Mouse (Mus musculus) liver, embryonic 13.5 days (tissue): Measurements from ENCODE around the gene Glmp. TPM values are rescaled to one million over a fixed set of nuclear protein-coding genes. Genes with fewer than 3 reads are reported as not detected.

Experiments
- ATAC-seq: fragments of 200-750 bp; cut with Nextera tagmentation; 2 replicates; pipeline ENCODE4 v1.8.0; 2017; ENCODE audit warnings: low read depth, mild to moderate bottlenecking, moderate number of reproducible peaks, moderate library complexity
- DNase-seq: peaks from one replicate; pipeline ENCODE4 v3.0.0; 2022
- H3K27ac ChIP-seq: fragments of 300-500 bp; sonication (generic); 2 replicates; pipeline ENCODE4 v1.5.1; 2015; ENCODE audit warnings: moderate library complexity, mild to moderate bottlenecking, inconsistent platforms
- H3K27me3 ChIP-seq: fragments of 300-500 bp; sonication (generic); 2 replicates; pipeline ENCODE4 v1.6.1; 2015; ENCODE audit warnings: mild to moderate bottlenecking, inconsistent platforms
- H3K36me3 ChIP-seq: fragments of 300-500 bp; sonication (generic); 2 replicates; pipeline ENCODE4 v1.6.1; 2015; ENCODE audit warnings: mild to moderate bottlenecking, inconsistent platforms
- H3K4me1 ChIP-seq: fragments of 300-500 bp; sonication (generic); replicated peaks from 2 replicates; pipeline ENCODE4 v1.6.1; 2015; ENCODE audit warnings: inconsistent platforms
- H3K4me2 ChIP-seq: fragments of 300-500 bp; sonication (generic); 2 replicates; pipeline ENCODE4 v1.6.1; 2015; ENCODE audit warnings: inconsistent platforms, mild to moderate bottlenecking, moderate library complexity
- H3K4me3 ChIP-seq: fragments of 300-500 bp; sonication (generic); replicated peaks from 2 replicates; pipeline ENCODE4 v1.5.1; 2015; ENCODE audit warnings: mild to moderate bottlenecking, inconsistent platforms
- H3K9ac ChIP-seq: fragments of 300-500 bp; sonication (generic); 2 replicates; pipeline ENCODE4 v1.6.1; 2015; ENCODE audit warnings: mild to moderate bottlenecking, inconsistent platforms
- H3K9me3 ChIP-seq: fragments of 300-500 bp; sonication (generic); replicated peaks from 2 replicates; pipeline ENCODE4 v1.6.1; 2016; ENCODE audit warnings: inconsistent platforms
- WGBS: fragments of 180-500 bp; shearing (Covaris S2); methylation state at CpG from one replicate; pipeline ENCODE4 v1.1.7; 2015; ENCODE audit not compliant: insufficient replicate concordance; 5-methylcytosine and 5-hydroxymethylcytosine counted together
- polyA plus RNA-seq: library from polyadenylated mRNA; unstranded; fragments of >200 nt; fragmentation: Nextera tagmentation; extraction: Ambion mirVana; gene quantifications from 2 replicates; pipeline ENCODE4 v1.2.1, GENCODE M21; 2015

Gene Glmp
- polyA plus RNA-seq, 1 experiment from 2014 or later = 92.9 TPM

- H3K27me3 ChIP-seq = no peaks in the 10 kb centered on the region
- DNase-seq (no peak), ATAC-seq (no peak)
- H3K9me3 ChIP-seq = no peaks in the 10 kb centered on the region
- peaks cover 31% of the 10 kb centered on the region for H3K4me1 ChIP-seq
- peak overlapping the region; percentile 89 for H3K4me3 ChIP-seq
- H3K4me2 ChIP-seq = peak overlapping the region; percentile 85
- peak overlapping the region; percentile 77 for H3K9ac ChIP-seq
- H3K27ac ChIP-seq = peak overlapping the region; percentile 95
- WGBS = under 1% methylated on average over 12 of the region's 12 CpGs
- H3K36me3 ChIP-seq = peaks cover 23% of the 10 kb centered on the region
These were observed 28.7 kb upstream of the Glmp start for GRCm38 (mm10) chr3:88296110-88296560.

- peak; percentile 98 for ATAC-seq
- Histone ChIP-seq H3K9me3 (no peaks in the 10 kb centered on the region), H3K4me2 (peak within 1 kb of the TSS; percentile 85), H3K27me3 (no peaks in the 10 kb centered on the region), H3K9ac (peak within 1 kb of the TSS; percentile 90), H3K27ac (peak within 1 kb of the TSS; percentile 95), H3K4me1 (peaks cover 31% of the 10 kb centered on the region), H3K4me3 (peak within 1 kb of the TSS; percentile 89), H3K36me3 (peaks cover 29% of the 10 kb centered on the region)
- WGBS = 0% methylated on average over 44 of the region's 44 CpGs
- peak; percentile 93 for DNase-seq
These were observed 28.1 kb upstream of the Glmp start, which contains the start of the genes Tsacc and Cct3 for GRCm38 (mm10) chr3:88296561-88297318. Tsacc (minus strand) TSS chr3:88296999. Cct3 (plus strand) TSS chr3:88297116.

- no peak for ATAC-seq
- under 1% methylated on average over 30 of the region's 30 CpGs for WGBS
- DNase-seq = no peak
These were observed 27.4 kb upstream of the Glmp start for GRCm38 (mm10) chr3:88297321-88297851.

GRCm38 (mm10) chr3:88299172-88299571 is 25.7 kb upstream of the Glmp start:
- peaks cover 31% of the 10 kb centered on the region for H3K4me1 ChIP-seq
- H3K27ac ChIP-seq = no peak overlapping the region

More at GRCm38 (mm10) chr3:88297321-88297851, 27.4 kb upstream of the Glmp start:
- Histone ChIP-seq H3K36me3 (peaks cover 36% of the 10 kb centered on the region), H3K4me3 (peak overlapping the region; percentile 89), H3K4me1 (peaks cover 31% of the 10 kb centered on the region), H3K27me3 (no peaks in the 10 kb centered on the region), H3K4me2 (peak overlapping the region; percentile 82), H3K9me3 (no peaks in the 10 kb centered on the region), H3K27ac (peak overlapping the region; percentile 93), H3K9ac (peak overlapping the region; percentile 90)

GRCm38 (mm10) chr3:88328956-88329355 is 4.1 kb downstream of the Glmp start:
- no peak overlapping the region for H3K4me3 ChIP-seq
- ATAC-seq (no peak), DNase-seq (no peak)
- H3K4me1 ChIP-seq = peaks cover 28% of the 10 kb centered on the region
- H3K27ac ChIP-seq = no peak overlapping the region
- no peak overlapping the region for H3K9ac ChIP-seq
- 61% methylated on average over 5 of the region's 5 CpGs for WGBS
- H3K9me3 ChIP-seq = no peaks in the 10 kb centered on the region
- H3K4me2 ChIP-seq = no peak overlapping the region
- H3K36me3 ChIP-seq = peaks cover 29% of the 10 kb centered on the region
- no peaks in the 10 kb centered on the region for H3K27me3 ChIP-seq

More at GRCm38 (mm10) chr3:88299172-88299571, 25.7 kb upstream of the Glmp start:
- Histone ChIP-seq H3K9me3 (no peaks in the 10 kb centered on the region), H3K27me3 (no peaks in the 10 kb centered on the region), H3K4me2 (peak overlapping the region; percentile 82), H3K9ac (0 out of 2 replicates have a peak overlapping the region, but pooled peaks have one; percentile 14), H3K4me3 (peak overlapping the region; percentile 89; the same call in 1 of the 2 replicates), H3K36me3 (peaks cover 48% of the 10 kb centered on the region)
- WGBS = 29% methylated on average over 1 of the region's 1 CpGs
- DNase-seq (no peak), ATAC-seq (no peak)

- Histone ChIP-seq H3K4me1 (peaks cover 26% of the 10 kb centered on the region), H3K4me2 (no peak overlapping the region), H3K27ac (no peak overlapping the region), H3K36me3 (peaks cover 28% of the 10 kb centered on the region), H3K27me3 (no peaks in the 10 kb centered on the region), H3K9ac (no peak overlapping the region), H3K9me3 (no peaks in the 10 kb centered on the region), H3K4me3 (no peak overlapping the region)
- 11% methylated on average over 2 of the region's 2 CpGs for WGBS
- DNase-seq (peak; percentile 56), ATAC-seq (no peak)
These were observed 6.5 kb downstream of the Glmp start for GRCm38 (mm10) chr3:88331282-88331681.

- H3K4me1 ChIP-seq = peaks cover 45% of the 10 kb centered on the region
- 0 out of 2 replicates have a peak, but pooled peaks have one; percentile 16 for ATAC-seq
- peak overlapping the region; percentile 90 for H3K9ac ChIP-seq
- peak; percentile 46 for DNase-seq
- peak overlapping the region; percentile 97 for H3K27ac ChIP-seq
- 49% methylated on average over 12 of the region's 12 CpGs for WGBS
- peak overlapping the region; percentile 77 for H3K4me3 ChIP-seq
- peak overlapping the region; percentile 81 for H3K4me2 ChIP-seq
- H3K9me3 ChIP-seq = no peaks in the 10 kb centered on the region
- H3K36me3 ChIP-seq = peaks cover 6% of the 10 kb centered on the region
- no peaks in the 10 kb centered on the region for H3K27me3 ChIP-seq
These were observed 9.3 kb downstream of the Glmp start for GRCm38 (mm10) chr3:88334029-88334658.

- Histone ChIP-seq H3K27me3 (no peaks in the 10 kb centered on the region), H3K4me3 (peak overlapping the region; percentile 77), H3K9ac (peak overlapping the region; percentile 90), H3K9me3 (no peaks in the 10 kb centered on the region), H3K36me3 (no peaks in the 10 kb centered on the region), H3K4me1 (peaks cover 52% of the 10 kb centered on the region), H3K27ac (peak overlapping the region; percentile 97), H3K4me2 (peak overlapping the region; percentile 81)
- ATAC-seq (no peak), DNase-seq (no peak)
- WGBS = 17% methylated on average over 3 of the region's 3 CpGs
These were observed 10.1 kb downstream of the Glmp start for GRCm38 (mm10) chr3:88334902-88335435.

- peaks cover 55% of the 10 kb centered on the region for H3K4me1 ChIP-seq
- DNase-seq (no peak), ATAC-seq (peak; percentile 30)
- no peaks in the 10 kb centered on the region for H3K9me3 ChIP-seq
- peak overlapping the region; percentile 81 for H3K4me2 ChIP-seq
- H3K4me3 ChIP-seq = peak overlapping the region; percentile 77
- H3K9ac ChIP-seq = peak overlapping the region; percentile 90
- H3K27ac ChIP-seq = peak overlapping the region; percentile 97
- no peaks in the 10 kb centered on the region for H3K27me3 ChIP-seq
- WGBS = under 1% methylated on average over 27 of the region's 27 CpGs
- peaks cover 1% of the 10 kb centered on the region for H3K36me3 ChIP-seq
These were observed 10.7 kb downstream of the Glmp start for GRCm38 (mm10) chr3:88335436-88336053.

- H3K4me2 ChIP-seq = peak within 1 kb of the TSS; percentile 81
- H3K27me3 ChIP-seq = no peaks in the 10 kb centered on the region
- ATAC-seq (peak; percentile 84), DNase-seq (peak; percentile 96)
- H3K36me3 ChIP-seq = peaks cover 6% of the 10 kb centered on the region
- 2% methylated on average over 52 of the region's 66 CpGs for WGBS
- H3K9ac ChIP-seq = peak within 1 kb of the TSS; percentile 90
- no peaks in the 10 kb centered on the region for H3K9me3 ChIP-seq
- peak within 1 kb of the TSS; percentile 97 for H3K27ac ChIP-seq
- H3K4me3 ChIP-seq = peak within 1 kb of the TSS; percentile 77
- peaks cover 63% of the 10 kb centered on the region for H3K4me1 ChIP-seq
These were observed 11.5 kb downstream of the Glmp start, which contains the start of the genes Tmem79 and Smg5 for GRCm38 (mm10) chr3:88336058-88337013. Tmem79 (minus strand) TSS chr3:88336148. Smg5 (plus strand) TSS chr3:88336260.
